Mouse (Mus musculus): ENCODE measurements around the gene Irf1. TPM values are rescaled to one million over a fixed set of nuclear protein-coding genes. Genes with fewer than 3 reads are reported as not detected.
A peak's percentile ranks its signal among the peaks of the same experiment; 100 is the strongest.

The Irf1 gene
- total RNA-seq, 2 experiments from 2014 or later = 4.4 to 39.2 TPM

DNA sequence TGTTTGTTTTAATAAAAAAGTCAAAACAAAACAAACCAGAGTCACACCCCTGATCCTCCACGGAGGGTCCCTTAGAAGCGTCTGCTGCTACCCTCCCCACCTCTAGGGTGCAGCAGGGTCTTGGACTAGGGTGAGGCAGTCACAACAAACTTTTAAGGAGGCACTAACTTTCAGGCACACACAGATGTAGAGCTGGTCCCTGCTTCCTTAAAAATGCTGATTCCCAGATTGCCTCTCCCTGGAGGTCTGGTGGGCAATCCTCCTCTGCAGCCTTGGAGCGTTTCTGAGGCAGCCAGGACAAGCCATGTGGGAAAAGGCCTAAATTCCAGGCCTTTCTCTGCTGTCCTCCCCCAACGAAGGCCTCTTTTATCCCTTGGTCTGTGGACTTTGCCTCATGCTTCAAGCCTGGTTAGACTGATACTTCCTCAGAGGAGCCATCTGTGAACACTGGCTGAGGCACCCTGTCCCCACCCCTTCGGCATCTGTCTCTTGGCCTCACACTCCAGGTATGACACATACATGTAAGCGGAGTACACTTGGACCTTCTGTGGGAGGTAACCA lies 10.9 kb upstream of the Irf1 start:
- no peak for ATAC-seq (replicated peaks; ENCODE audit: low FRiP score, low TSS enrichment, poor library complexity, severe bottlenecking)

DNA sequence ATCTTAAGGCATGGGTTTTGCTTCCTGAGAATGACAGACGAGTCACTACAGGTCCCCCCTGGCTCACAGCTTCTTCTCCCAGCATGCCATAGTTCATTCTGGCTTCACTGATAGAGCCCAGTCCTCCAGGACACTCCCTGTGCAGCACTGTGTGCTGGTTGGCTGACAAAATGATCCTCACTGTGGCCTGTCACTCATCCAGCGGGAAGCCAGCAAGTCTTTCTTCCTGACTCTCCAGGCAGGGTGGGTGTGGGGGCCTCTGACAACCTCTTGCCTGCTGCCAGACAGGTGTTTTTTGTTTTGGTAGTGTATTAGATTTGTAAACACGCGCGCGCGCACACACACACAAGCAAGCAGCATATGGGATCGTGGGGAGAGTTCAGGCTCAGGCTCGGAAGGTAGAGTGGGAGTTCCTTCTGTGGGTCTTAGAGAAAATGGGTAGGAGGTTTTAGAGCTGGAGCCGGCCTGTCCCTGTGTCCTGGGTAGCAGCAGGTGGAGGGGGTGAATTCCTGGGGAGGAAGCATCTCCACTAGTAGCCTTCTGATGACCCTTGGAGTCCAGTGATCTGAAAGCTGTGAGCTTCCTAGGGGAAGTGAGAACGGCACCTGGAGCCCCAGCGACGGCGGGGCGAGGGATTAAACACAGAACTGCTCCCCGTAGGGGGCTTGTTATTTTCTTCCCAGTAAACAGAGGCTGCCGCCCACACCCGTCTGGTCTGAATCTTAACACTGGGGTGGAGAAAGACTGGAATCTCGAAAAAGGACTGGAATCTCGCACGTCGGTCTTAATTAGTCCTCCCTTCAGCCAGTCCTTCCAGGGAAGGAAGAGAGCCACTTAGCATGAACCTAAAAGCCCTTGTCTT lies 10.0 kb upstream of the Irf1 start:
- no peak for ATAC-seq (replicated peaks; ENCODE audit: low FRiP score, low TSS enrichment, poor library complexity, severe bottlenecking)

DNA sequence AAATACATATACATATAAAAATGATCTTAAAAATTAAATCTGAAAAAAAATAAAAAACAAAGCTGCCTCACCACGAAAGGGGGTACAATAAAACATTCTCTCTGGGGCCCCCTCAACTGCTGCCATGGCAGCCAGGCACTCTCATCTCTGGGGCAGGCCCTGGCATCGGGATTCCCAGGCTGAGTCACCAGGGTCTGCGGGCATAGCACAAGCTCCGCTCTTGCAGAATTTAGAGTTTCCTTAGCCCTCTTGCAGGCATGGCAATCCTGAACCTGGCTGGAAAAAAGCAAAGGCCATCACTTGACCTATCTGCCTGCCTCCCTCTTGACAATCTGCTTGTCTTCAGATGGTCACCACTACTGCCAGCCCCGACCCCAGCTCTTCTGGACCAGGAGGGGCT lies 8.5 kb upstream of the Irf1 start:
- no peak for ATAC-seq (replicated peaks; ENCODE audit: low FRiP score, low TSS enrichment, poor library complexity, severe bottlenecking)

DNA sequence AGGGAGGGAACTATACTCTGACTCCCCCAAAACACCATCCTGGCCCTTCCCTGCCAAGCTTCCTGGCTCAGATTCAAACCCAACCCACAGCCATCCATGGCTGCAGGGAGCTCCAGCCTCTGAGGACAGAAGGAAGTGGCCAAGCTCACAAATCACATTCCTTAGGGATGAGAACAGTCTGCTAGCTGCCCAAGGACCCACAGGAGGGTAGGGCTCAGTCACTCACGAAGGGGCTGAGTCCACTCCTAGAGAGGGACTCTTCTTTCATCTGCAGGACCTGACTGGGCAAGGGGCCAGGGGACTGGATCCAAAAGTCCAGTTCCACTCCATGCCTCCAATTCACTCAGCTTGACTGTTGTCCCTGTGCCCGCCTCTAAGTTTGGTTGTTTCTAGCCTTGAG lies 8.0 kb upstream of the Irf1 start:
- ATAC-seq (replicated peaks; ENCODE audit: low FRiP score, low TSS enrichment, poor library complexity, severe bottlenecking) = no peak

DNA sequence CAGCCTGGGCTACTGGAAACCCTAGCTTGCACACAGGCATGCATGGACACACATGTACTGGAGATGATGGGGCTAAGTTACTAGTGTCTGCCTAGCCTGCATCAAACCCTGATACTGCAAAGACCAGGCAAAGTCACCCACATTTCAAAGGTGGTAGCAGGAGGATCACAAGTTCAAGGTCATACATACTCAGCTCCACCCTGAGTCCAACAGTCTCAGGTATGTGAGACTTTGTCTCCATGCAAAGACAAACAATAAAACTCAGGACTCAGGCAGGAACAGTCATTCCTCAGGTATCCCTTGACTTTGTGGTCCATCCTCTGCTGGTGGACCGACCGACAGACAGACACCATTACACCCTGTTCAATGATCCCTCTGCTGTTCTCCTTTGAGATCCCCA lies 7.4 kb upstream of the Irf1 start:
- no peak for ATAC-seq (replicated peaks; ENCODE audit: low FRiP score, low TSS enrichment, poor library complexity, severe bottlenecking)

GRCm38 (mm10) chr11:53762827-53763495 lies 6.9 kb upstream of the Irf1 start:
- ATAC-seq (replicated peaks; ENCODE audit: low FRiP score, low TSS enrichment, poor library complexity, severe bottlenecking) = peak; percentile 45

DNA sequence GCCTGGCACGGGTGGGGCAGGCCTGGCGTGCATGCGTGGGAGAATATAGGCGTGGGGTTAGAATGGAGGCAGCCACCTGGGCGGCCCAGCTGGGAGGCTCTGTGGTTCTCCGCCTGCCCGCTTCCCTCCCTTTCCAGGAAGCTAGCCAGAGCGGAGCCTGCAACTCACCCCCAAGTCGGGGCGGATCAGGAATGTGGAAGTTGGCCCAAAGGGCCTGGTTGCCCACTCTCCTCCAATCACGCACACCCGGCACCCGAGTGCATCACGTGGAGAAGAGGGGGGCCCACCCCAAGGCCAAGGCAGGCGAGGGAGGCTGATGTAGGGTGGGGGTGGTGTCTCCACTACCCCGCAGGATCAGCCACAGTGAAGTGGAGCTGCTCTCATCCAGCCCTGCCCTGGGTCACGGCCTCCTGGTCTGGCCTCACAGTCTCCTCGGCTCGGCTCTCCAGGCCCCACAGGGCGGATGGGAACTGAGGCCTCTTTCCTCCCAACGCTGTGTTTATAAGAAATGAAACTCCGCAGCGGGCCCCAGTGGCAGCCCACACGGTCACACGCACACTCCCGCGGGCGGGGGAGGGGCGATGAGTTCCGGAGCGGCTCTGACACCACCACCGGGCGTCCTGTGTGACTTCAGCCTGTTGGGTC lies 6.2 kb upstream of the Irf1 start:
- peak; percentile 82 for ATAC-seq (replicated peaks; ENCODE audit: low FRiP score, low TSS enrichment, poor library complexity, severe bottlenecking)

- ATAC-seq (replicated peaks; ENCODE audit: low FRiP score, low TSS enrichment, poor library complexity, severe bottlenecking) = no peak
Observed at GRCm38 (mm10) chr11:53764581-53764980, 5.2 kb upstream of the Irf1 start.

- ATAC-seq (replicated peaks; ENCODE audit: low FRiP score, low TSS enrichment, poor library complexity, severe bottlenecking) = no peak
Observed at GRCm38 (mm10) chr11:53768422-53769184, 1.2 kb upstream of the Irf1 start.

DNA sequence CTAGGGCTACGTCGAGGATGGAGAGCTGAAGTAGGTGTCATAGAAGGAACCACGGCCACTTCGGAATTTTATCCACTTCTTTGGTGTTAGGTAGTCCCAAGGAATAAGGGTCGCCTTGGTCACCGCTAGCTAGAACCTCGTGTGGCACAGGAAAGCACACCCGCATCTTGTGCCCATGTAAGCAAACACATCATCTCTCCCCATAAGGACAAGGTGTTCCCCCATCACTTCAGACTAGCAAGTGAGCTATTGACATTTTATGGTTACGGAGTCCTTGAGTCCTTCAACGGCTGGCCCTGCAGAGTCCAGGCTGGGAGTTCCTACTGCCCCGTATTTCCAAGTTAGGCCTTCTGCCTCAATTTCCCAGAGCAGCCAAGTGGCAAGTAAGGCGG lies 633 bp upstream of the Irf1 start:
- no peak for ATAC-seq (replicated peaks; ENCODE audit: low FRiP score, low TSS enrichment, poor library complexity, severe bottlenecking)

GRCm38 (mm10) chr11:53770125-53770791 lies 444 bp downstream of the Irf1 start:
- ATAC-seq (replicated peaks; ENCODE audit: low FRiP score, low TSS enrichment, poor library complexity, severe bottlenecking) = peak; percentile 25; the same call in 1 of the 2 replicates

DNA sequence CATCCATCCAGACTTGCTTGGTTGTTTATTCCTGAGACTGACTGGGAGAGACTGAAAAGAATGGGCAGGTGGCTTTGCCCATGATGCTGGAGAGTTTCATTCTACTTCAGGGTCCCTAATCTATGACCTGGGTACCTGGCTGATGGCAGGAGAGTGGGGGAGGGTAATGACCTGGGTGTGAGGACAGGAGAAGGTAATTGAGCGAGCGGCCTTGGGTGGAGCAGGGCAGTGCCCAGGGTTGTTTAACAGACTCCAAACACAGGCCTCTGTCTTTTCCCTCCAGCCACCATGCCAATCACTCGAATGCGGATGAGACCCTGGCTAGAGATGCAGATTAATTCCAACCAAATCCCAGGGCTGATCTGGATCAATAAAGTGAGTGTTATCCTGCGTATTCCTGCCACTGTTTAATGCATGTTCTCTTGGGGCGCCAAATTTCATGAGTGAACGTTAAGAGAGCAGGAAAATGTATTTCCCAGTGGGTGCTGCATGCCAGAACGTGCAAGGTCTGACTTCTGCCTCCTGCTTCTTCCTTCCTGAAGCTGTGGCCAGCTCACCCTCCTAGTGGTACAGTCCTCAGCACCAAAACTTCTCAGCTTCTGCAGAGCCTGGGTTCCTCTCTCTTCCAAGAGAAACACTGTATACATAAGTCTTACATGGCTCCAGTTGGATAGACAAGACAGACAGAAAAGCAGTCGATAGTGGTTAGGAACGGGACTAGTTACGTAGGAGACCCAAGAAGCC lies 1.4 kb downstream of the Irf1 start:
- ATAC-seq (replicated peaks; ENCODE audit: low FRiP score, low TSS enrichment, poor library complexity, severe bottlenecking) = no peak

GRCm38 (mm10) chr11:53772536-53772935 lies 2.7 kb downstream of the Irf1 start:
- ATAC-seq (replicated peaks; ENCODE audit: low FRiP score, low TSS enrichment, poor library complexity, severe bottlenecking) = no peak

DNA sequence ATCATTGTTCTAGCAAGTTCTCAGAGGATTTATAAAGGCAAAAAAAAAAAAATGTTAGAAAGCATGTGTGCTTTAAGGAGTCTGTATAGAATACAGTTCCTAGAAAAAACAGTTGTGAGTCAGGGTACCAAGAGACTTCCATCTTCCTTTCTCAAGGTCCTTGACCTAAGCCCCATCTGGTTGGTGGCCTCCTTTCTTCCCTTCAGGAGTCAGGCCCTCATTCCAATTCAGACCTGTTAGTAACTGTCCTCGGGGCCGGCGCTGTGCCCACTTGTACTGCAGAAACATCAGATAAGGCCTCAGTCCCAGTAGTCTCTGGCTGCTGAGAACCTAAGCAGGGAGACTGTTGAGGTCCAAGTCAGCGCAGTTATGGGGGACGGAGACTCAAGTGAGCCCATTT lies 3.3 kb downstream of the Irf1 start, which contains the start of gene Gm17334:
Gm17334 (minus strand) TSS at position 101 of the 400 bp plus-strand sequence.
- ATAC-seq (replicated peaks; ENCODE audit: low FRiP score, low TSS enrichment, poor library complexity, severe bottlenecking) = no peak

DNA sequence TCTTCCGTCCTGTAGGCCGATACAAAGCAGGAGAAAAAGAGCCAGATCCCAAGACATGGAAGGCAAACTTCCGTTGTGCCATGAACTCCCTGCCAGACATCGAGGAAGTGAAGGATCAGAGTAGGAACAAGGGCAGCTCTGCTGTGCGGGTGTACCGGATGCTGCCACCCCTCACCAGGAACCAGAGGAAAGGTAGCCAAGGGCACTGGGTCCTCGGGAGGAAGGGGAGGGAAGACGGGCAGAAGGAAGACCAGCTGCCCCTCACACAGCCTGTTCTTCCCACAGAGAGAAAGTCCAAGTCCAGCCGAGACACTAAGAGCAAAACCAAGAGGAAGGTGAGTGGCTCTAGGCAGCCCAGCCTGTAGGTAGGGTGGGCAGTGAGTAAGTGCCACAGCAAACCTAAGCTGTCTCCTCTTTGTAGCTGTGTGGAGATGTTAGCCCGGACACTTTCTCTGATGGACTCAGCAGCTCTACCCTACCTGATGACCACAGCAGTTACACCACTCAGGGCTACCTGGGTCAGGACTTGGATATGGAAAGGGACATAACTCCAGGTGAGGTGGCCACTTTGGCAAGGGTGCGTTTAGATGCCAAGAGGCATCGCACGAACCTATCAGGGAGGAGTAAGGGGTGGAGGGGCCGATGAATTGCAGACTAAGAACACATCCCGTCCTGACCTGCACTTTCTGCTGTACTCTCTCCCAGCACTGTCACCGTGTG lies 4.0 kb downstream of the Irf1 start:
- ATAC-seq (replicated peaks; ENCODE audit: low FRiP score, low TSS enrichment, poor library complexity, severe bottlenecking) = no peak

DNA sequence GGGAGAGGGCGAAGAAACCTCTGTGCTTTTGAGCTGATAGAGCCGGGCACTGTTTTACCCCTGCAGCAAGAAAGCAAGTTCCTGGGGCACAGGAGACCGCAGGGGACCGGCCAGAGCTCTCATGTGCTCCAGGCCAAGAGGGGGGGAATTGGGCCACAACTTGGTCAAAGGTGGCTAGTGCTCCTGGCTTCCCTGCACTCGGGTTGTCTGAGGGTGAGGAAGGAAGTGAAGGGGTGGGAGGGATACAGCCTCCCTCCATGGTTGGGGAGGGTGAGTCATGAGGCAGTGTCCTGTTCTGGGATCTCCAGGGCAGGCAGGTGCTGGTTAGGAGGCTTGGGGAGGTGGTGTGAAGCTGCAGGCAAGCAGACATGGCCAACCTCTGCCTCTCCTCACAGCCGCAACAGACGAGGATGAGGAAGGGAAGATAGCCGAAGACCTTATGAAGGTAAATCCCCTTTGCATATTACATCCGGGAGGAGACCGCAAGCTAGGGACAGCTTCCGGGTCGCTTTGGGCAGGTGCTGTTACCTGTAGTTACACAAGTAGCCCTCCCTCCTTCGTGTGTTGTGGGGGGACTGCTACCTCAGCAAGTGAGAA lies 4.9 kb downstream of the Irf1 start:
- ATAC-seq (replicated peaks; ENCODE audit: low FRiP score, low TSS enrichment, poor library complexity, severe bottlenecking) = no peak

DNA sequence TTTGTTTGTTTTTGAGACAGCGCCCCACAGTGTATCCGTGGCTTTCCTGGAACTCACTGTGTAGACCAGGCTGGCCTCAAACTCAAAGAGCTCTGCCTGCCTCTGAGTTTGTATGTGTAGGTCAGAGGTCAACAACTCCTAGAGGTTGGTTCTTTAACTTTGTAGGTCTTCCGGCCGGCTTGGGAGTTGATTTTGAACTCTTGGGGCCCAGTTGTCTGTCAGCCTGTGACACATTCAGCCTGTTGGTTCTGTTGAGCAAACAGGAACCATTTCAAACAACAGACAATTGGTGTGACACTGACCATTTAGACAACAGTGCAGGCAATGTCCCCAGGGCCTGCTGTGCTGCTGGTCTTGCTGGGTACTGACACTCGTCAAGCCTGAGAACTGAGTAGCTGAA lies 7.9 kb downstream of the Irf1 start:
- ATAC-seq (replicated peaks; ENCODE audit: low FRiP score, low TSS enrichment, poor library complexity, severe bottlenecking) = no peak
